Mouse (Mus musculus): ENCODE data around the gene Slc52a3. TPM values are rescaled to one million over a fixed set of nuclear protein-coding genes. Genes with fewer than 3 reads are reported as not detected.
A peak's percentile ranks its signal among the peaks of the same experiment; 100 is the strongest.

The Slc52a3 gene
- polyA plus RNA-seq, 1 experiment from 2014 or later = 1.0 TPM

DNA sequence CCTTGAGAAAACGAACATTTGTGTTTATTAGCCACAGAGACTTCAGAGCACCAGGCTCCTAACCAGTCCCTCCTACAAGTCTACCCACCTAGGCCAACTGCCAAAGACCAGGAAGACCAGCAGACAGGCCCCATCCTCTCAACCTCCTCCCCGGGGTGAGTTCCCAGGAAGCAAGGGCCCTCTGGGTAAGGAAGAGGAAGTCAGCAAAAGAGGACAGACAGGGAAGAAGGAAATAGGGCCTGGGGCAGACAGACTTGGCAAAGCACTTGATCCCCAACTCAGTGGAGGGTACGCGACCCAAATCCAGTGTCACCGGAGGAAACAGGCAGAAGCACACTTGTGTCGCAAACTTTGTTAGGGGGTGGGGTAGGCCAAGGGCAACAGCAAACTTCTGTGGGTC, 26.9 kb upstream of the Slc52a3 start:
- Histone ChIP-seq H3K4me3 (ENCODE audit: low read depth, low read length) (peak overlapping the region; percentile 4; the same call in 1 of the 2 replicates), H3K9ac (ENCODE audit: low read length) (peak overlapping the region; percentile 3; the same call in 1 of the 2 replicates), H3K4me1 (replicated peaks; ENCODE audit: control insufficient read depth, insufficient read depth, low read length) (peaks cover 34% of the 10 kb centered on the region), H3K9me3 (ENCODE audit: control insufficient read depth, low read length) (no peaks in the 10 kb centered on the region), H3K27ac (ENCODE audit: low read depth, low read length) (no peak overlapping the region), H3K36me3 (ENCODE audit: control insufficient read depth, insufficient read depth, low read length) (no peaks in the 10 kb centered on the region; the same call in 1 of the 2 replicates), H3K4me2 (ENCODE audit: low read depth, low read length, severe bottlenecking) (peak overlapping the region; percentile 52), H3K27me3 (ENCODE audit: control insufficient read depth, insufficient read depth, low read length) (no peaks in the 10 kb centered on the region; the same call in 1 of the 2 replicates)
- ATAC-seq (replicated peaks; ENCODE audit: low FRiP score) = no peak
- DNase-seq (ENCODE audit: low spot score) = no peak
- WGBS = 95% methylated on average over 6 of the region's 6 CpGs

- WGBS = 44% methylated on average over 53 of the region's 53 CpGs
- H3K9me3 ChIP-seq (ENCODE audit: control insufficient read depth, low read length) = no peaks in the 10 kb centered on the region
- H3K27me3 ChIP-seq (ENCODE audit: control insufficient read depth, insufficient read depth, low read length) = no peaks in the 10 kb centered on the region; the same call in 1 of the 2 replicates
- peak overlapping the region; percentile 52 for H3K4me2 ChIP-seq (ENCODE audit: low read depth, low read length, severe bottlenecking)
- peak overlapping the region; percentile 62 for H3K27ac ChIP-seq (ENCODE audit: low read depth, low read length)
- peak overlapping the region; percentile 68 for H3K9ac ChIP-seq (ENCODE audit: low read length)
- peaks cover 32% of the 10 kb centered on the region for H3K4me1 ChIP-seq (replicated peaks; ENCODE audit: control insufficient read depth, insufficient read depth, low read length)
- peak; percentile 92 for DNase-seq (ENCODE audit: low spot score)
- ATAC-seq (replicated peaks; ENCODE audit: low FRiP score) = peak; percentile 89
- H3K4me3 ChIP-seq (ENCODE audit: low read depth, low read length) = peak overlapping the region; percentile 34
- H3K36me3 ChIP-seq (ENCODE audit: control insufficient read depth, insufficient read depth, low read length) = no peaks in the 10 kb centered on the region; the same call in 1 of the 2 replicates
Measured at GRCm38 (mm10) chr2:151970191-151971172, 25.8 kb upstream of the Slc52a3 start.

GRCm38 (mm10) chr2:151971748-151972147, 24.6 kb upstream of the Slc52a3 start:
- no peaks in the 10 kb centered on the region; the same call in 1 of the 2 replicates for H3K36me3 ChIP-seq (ENCODE audit: control insufficient read depth, insufficient read depth, low read length)
- ATAC-seq (replicated peaks; ENCODE audit: low FRiP score) = no peak
- H3K4me2 ChIP-seq (ENCODE audit: low read depth, low read length, severe bottlenecking) = no peak overlapping the region
- no peak overlapping the region for H3K4me3 ChIP-seq (ENCODE audit: low read depth, low read length)
- H3K9ac ChIP-seq (ENCODE audit: low read length) = no peak overlapping the region
- no peak for DNase-seq (ENCODE audit: low spot score)
- no peaks in the 10 kb centered on the region; the same call in 1 of the 2 replicates for H3K27me3 ChIP-seq (ENCODE audit: control insufficient read depth, insufficient read depth, low read length)
- WGBS = 85% methylated on average over 5 of the region's 5 CpGs
- H3K9me3 ChIP-seq (ENCODE audit: control insufficient read depth, low read length) = no peaks in the 10 kb centered on the region
- peaks cover 32% of the 10 kb centered on the region for H3K4me1 ChIP-seq (replicated peaks; ENCODE audit: control insufficient read depth, insufficient read depth, low read length)
- no peak overlapping the region for H3K27ac ChIP-seq (ENCODE audit: low read depth, low read length)

DNA sequence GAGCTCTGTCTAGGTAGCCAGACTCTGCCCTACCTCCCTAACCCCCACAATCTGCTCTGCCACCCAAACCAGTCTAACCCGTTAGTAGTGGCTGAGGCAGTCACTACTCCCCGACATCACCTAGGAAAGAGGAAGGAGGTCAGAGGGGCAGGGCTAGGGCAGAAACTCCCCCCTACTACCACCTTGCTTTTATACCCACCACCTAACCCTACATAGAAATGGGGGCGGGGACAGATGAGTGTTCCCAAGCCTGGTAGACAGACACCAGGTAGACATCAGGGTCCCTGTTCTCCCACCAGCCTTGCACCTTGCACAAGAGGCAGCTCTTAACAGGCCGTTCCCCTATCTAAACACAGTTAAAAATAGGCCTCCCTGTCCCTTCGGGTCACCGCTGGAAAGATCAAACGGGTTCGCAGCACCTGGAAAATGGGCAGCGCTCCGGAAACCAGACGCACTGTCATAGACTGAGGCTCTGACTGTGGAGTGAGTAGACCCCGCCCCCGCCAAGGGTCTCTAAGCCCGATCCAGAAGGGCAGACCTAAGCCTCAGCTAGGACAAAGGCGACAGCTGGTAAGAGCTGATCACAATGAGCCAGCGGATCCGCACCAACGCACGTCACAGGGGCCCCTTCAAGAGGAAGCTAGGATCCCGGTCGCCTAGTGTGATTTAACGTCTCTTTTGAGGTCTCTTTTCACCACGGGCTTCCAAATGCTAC, 23.3 kb upstream of the Slc52a3 start:
- peak; percentile 83 for DNase-seq (ENCODE audit: low spot score)
- peak; percentile 75 for ATAC-seq (replicated peaks; ENCODE audit: low FRiP score)
- Histone ChIP-seq H3K9ac (ENCODE audit: low read length) (peak overlapping the region; percentile 38), H3K27ac (ENCODE audit: low read depth, low read length) (peak overlapping the region; percentile 62), H3K27me3 (ENCODE audit: control insufficient read depth, insufficient read depth, low read length) (no peaks in the 10 kb centered on the region; the same call in 1 of the 2 replicates), H3K36me3 (ENCODE audit: control insufficient read depth, insufficient read depth, low read length) (no peaks in the 10 kb centered on the region; the same call in 1 of the 2 replicates), H3K4me1 (replicated peaks; ENCODE audit: control insufficient read depth, insufficient read depth, low read length) (peaks cover 24% of the 10 kb centered on the region), H3K9me3 (ENCODE audit: control insufficient read depth, low read length) (no peaks in the 10 kb centered on the region), H3K4me2 (ENCODE audit: low read depth, low read length, severe bottlenecking) (peak overlapping the region; percentile 58), H3K4me3 (ENCODE audit: low read depth, low read length) (peak overlapping the region; percentile 27)
- 12% methylated on average over 23 of the region's 23 CpGs for WGBS

DNA sequence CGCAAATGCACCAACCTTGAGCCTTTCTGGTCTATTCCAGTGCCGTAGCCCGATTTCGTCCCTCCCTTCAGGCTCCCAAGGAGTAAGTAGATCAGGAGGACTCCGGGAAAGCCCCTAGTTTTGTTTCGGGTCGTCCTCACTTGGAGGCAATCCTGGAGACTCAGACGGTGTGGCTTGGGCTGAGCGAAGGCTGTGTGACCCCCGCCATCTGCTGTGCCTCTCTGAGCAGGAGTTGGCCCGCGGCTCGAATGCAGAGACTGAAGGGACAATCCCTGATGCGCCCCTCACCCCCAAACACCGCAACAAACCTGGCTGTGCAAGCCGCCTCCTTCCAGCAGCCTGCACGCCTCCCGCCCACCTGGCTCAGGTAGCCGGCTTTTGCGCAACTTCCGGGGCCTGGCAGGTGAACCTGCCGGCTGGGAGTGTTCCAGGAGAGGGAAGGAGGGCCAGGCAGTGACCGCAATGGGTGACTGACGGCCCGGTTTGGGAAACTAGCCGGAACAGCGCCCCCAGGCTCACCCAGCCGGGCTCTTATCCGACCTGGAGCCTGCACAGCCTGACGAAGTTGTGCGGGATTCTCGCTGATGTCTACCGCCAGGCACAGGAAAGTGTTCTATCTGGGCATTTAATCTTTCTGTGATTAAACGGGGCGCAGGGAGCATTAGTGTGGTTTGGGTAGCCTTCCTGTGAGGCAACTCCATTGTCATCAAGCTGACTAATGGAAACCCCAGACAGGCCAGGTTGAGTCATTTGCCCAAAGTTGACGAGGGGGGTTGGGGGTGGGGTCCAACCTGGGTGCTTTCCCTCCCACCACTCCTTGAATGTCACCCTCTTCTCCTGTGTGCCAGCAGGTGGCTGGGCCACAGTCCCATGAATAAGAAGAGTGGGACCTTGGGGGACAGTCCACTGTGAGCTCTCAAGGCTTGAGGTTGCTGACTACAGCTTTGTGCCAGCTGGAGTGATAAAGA, 22.4 kb upstream of the Slc52a3 start:
- DNase-seq (ENCODE audit: low spot score) = no peak
- WGBS = 4% methylated on average over 36 of the region's 36 CpGs
- Histone ChIP-seq H3K36me3 (ENCODE audit: control insufficient read depth, insufficient read depth, low read length) (no peaks in the 10 kb centered on the region; the same call in 1 of the 2 replicates), H3K4me1 (replicated peaks; ENCODE audit: control insufficient read depth, insufficient read depth, low read length) (peaks cover 30% of the 10 kb centered on the region), H3K27ac (ENCODE audit: low read depth, low read length) (peak overlapping the region; percentile 62), H3K4me2 (ENCODE audit: low read depth, low read length, severe bottlenecking) (peak overlapping the region; percentile 58), H3K9me3 (ENCODE audit: control insufficient read depth, low read length) (no peaks in the 10 kb centered on the region), H3K27me3 (ENCODE audit: control insufficient read depth, insufficient read depth, low read length) (no peaks in the 10 kb centered on the region; the same call in 1 of the 2 replicates), H3K9ac (ENCODE audit: low read length) (peak overlapping the region; percentile 38), H3K4me3 (ENCODE audit: low read depth, low read length) (peak overlapping the region; percentile 27)
- ATAC-seq (replicated peaks; ENCODE audit: low FRiP score) = 0 out of 2 replicates have a peak, but pooled peaks have one; percentile 4

DNA sequence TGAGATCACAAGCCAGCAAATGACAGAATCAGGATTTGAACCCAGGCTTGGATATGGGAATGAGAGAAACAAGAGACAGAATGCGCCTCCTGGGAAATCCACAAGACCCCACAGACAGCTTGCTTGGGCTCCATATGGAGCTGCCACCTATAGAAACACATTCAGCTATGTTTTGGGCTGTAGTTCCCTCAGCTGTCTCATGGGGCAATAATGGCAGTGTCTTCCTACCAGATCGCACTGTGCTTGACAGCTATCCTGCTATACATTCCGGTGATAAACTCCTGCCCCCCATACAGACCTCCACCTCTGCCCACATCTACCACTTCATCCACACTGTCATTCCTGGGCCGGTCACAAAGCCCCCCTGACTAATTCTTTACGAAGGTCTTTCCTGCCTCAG, 21.0 kb upstream of the Slc52a3 start:
- no peak overlapping the region for H3K4me3 ChIP-seq (ENCODE audit: low read depth, low read length)
- H3K27me3 ChIP-seq (ENCODE audit: control insufficient read depth, insufficient read depth, low read length) = no peaks in the 10 kb centered on the region; the same call in 1 of the 2 replicates
- no peak overlapping the region for H3K9ac ChIP-seq (ENCODE audit: low read length)
- DNase-seq (ENCODE audit: low spot score) (no peak), ATAC-seq (replicated peaks; ENCODE audit: low FRiP score) (no peak)
- no peaks in the 10 kb centered on the region for H3K36me3 ChIP-seq (ENCODE audit: control insufficient read depth, insufficient read depth, low read length)
- peaks cover 29% of the 10 kb centered on the region for H3K4me1 ChIP-seq (replicated peaks; ENCODE audit: control insufficient read depth, insufficient read depth, low read length)
- no peak overlapping the region for H3K4me2 ChIP-seq (ENCODE audit: low read depth, low read length, severe bottlenecking)
- H3K9me3 ChIP-seq (ENCODE audit: control insufficient read depth, low read length) = no peaks in the 10 kb centered on the region
- H3K27ac ChIP-seq (ENCODE audit: low read depth, low read length) = no peak overlapping the region
- WGBS = 91% methylated on average over 5 of the region's 5 CpGs

GRCm38 (mm10) chr2:151976067-151976466, 20.2 kb upstream of the Slc52a3 start:
- peaks cover 28% of the 10 kb centered on the region for H3K4me1 ChIP-seq (replicated peaks; ENCODE audit: control insufficient read depth, insufficient read depth, low read length)
- WGBS = 95% methylated on average over 3 of the region's 3 CpGs
- no peak overlapping the region for H3K4me3 ChIP-seq (ENCODE audit: low read depth, low read length)
- H3K27me3 ChIP-seq (ENCODE audit: control insufficient read depth, insufficient read depth, low read length) = no peaks in the 10 kb centered on the region; the same call in 1 of the 2 replicates
- H3K9me3 ChIP-seq (ENCODE audit: control insufficient read depth, low read length) = no peaks in the 10 kb centered on the region
- H3K9ac ChIP-seq (ENCODE audit: low read length) = no peak overlapping the region; the same call in 1 of the 2 replicates
- ATAC-seq (replicated peaks; ENCODE audit: low FRiP score) = no peak
- no peaks in the 10 kb centered on the region for H3K36me3 ChIP-seq (ENCODE audit: control insufficient read depth, insufficient read depth, low read length)
- H3K27ac ChIP-seq (ENCODE audit: low read depth, low read length) = no peak overlapping the region
- no peak for DNase-seq (ENCODE audit: low spot score)
- no peak overlapping the region for H3K4me2 ChIP-seq (ENCODE audit: low read depth, low read length, severe bottlenecking)
